Mouse (Mus musculus): Measurements from ENCODE around the gene Fkbp5.
"Not testable (repeated sequence)": the region's sequence is repeated elsewhere in the genome, so short reads cannot be mapped to it uniquely, and the experiment has no call there.

The Fkbp5 gene

GRCm38 (mm10) chr17:28517441-28517955 lies at the start of gene Fkbp5:
Gene Fkbp5 (minus strand): TSS chr17:28517527.
- peak; percentile 49 for DNase-seq (ENCODE audit: low spot score)

- no peak for DNase-seq (ENCODE audit: low spot score)
Measured at GRCm38 (mm10) chr17:28565181-28565580, 47.9 kb upstream of the Fkbp5 start.

- no peak for DNase-seq (ENCODE audit: low spot score)
Measured at GRCm38 (mm10) chr17:28561613-28562012, 44.3 kb upstream of the Fkbp5 start.

GRCm38 (mm10) chr17:28560598-28560997 lies 43.3 kb upstream of the Fkbp5 start, which contains the start of gene Clps:
Gene Clps (minus strand): TSS chr17:28560766.
- no peak for DNase-seq (ENCODE audit: low spot score)

- DNase-seq (ENCODE audit: low spot score) = no peak
Measured at GRCm38 (mm10) chr17:28557772-28558171, 40.4 kb upstream of the Fkbp5 start.

GRCm38 (mm10) chr17:28556635-28557396 lies 39.5 kb upstream of the Fkbp5 start:
- DNase-seq (ENCODE audit: low spot score) = no peak

- DNase-seq (ENCODE audit: low spot score) = not testable (repeated sequence)
Measured at GRCm38 (mm10) chr17:28554021-28554420, 36.7 kb upstream of the Fkbp5 start.

GRCm38 (mm10) chr17:28553040-28553793 lies 35.9 kb upstream of the Fkbp5 start:
- peak; percentile 29 for DNase-seq (ENCODE audit: low spot score)

- no peak for DNase-seq (ENCODE audit: low spot score)
Measured at GRCm38 (mm10) chr17:28549111-28549510, 31.8 kb upstream of the Fkbp5 start, which contains the start of gene Clpsl2. Gene Clpsl2 (plus strand): TSS chr17:28549411.

GRCm38 (mm10) chr17:28548550-28548949 lies 31.2 kb upstream of the Fkbp5 start:
- DNase-seq (ENCODE audit: low spot score) = no peak

- no peak for DNase-seq (ENCODE audit: low spot score)
Measured at GRCm38 (mm10) chr17:28546925-28547324, 29.6 kb upstream of the Fkbp5 start.

- no peak for DNase-seq (ENCODE audit: low spot score)
Measured at GRCm38 (mm10) chr17:28537881-28538280, 20.6 kb upstream of the Fkbp5 start.

- DNase-seq (ENCODE audit: low spot score) = no peak
Measured at GRCm38 (mm10) chr17:28533327-28533726, 16.0 kb upstream of the Fkbp5 start.

GRCm38 (mm10) chr17:28532557-28532956 lies 15.2 kb upstream of the Fkbp5 start:
- no peak for DNase-seq (ENCODE audit: low spot score)

GRCm38 (mm10) chr17:28531946-28532345 lies 14.6 kb upstream of the Fkbp5 start:
- DNase-seq (ENCODE audit: low spot score) = no peak

GRCm38 (mm10) chr17:28530506-28530905 lies 13.2 kb upstream of the Fkbp5 start, which contains the start of gene Armc12:
Gene Armc12 (plus strand): TSS chr17:28530806.
- no peak for DNase-seq (ENCODE audit: low spot score)

GRCm38 (mm10) chr17:28529116-28529515 lies 11.8 kb upstream of the Fkbp5 start:
- no peak for DNase-seq (ENCODE audit: low spot score)

GRCm38 (mm10) chr17:28528043-28528351 lies 10.7 kb upstream of the Fkbp5 start:
- peak; percentile 75 for DNase-seq (ENCODE audit: low spot score)

GRCm38 (mm10) chr17:28527184-28528042 lies 10.1 kb upstream of the Fkbp5 start:
- DNase-seq (ENCODE audit: low spot score) = no peak

- DNase-seq (ENCODE audit: low spot score) = no peak
Measured at GRCm38 (mm10) chr17:28524831-28525430, 7.6 kb upstream of the Fkbp5 start.

- DNase-seq (ENCODE audit: low spot score) = no peak
Measured at GRCm38 (mm10) chr17:28524009-28524695, 6.8 kb upstream of the Fkbp5 start.
